Mouse (Mus musculus) embryonic facial prominence, embryonic 15.5 days (tissue): ENCODE data around the gene Fam219a. TPM values are rescaled to one million over a fixed set of nuclear protein-coding genes. Genes with fewer than 3 reads are reported as not detected.

Experiments
- ATAC-seq: fragments of 200-750 bp; cut with Nextera tagmentation; 2 replicates; pipeline ENCODE4 v1.8.0; 2017; ENCODE audit warnings: low read depth, moderate TSS enrichment; ENCODE audit not compliant: insufficient number of reproducible peaks, low FRiP score, low TSS enrichment
- H3K27ac ChIP-seq: fragments of 300-500 bp; sonication (generic); replicated peaks from 2 replicates; pipeline ENCODE4 v1.5.1; 2015; ENCODE audit warnings: mild to moderate bottlenecking, inconsistent platforms
- H3K27me3 ChIP-seq: fragments of 300-500 bp; sonication (generic); 2 replicates; pipeline ENCODE4 v1.6.1; 2015; ENCODE audit warnings: inconsistent platforms
- H3K36me3 ChIP-seq: fragments of 300-500 bp; sonication (generic); 2 replicates; pipeline ENCODE4 v1.6.1; 2015; ENCODE audit warnings: mild to moderate bottlenecking, inconsistent platforms
- H3K4me1 ChIP-seq: fragments of 300-500 bp; sonication (generic); 2 replicates; pipeline ENCODE4 v1.6.1; 2015; ENCODE audit warnings: inconsistent platforms
- H3K4me2 ChIP-seq: fragments of 300-500 bp; sonication (generic); replicated peaks from 2 replicates; pipeline ENCODE4 v1.6.1; 2015; ENCODE audit warnings: mild to moderate bottlenecking, inconsistent platforms
- H3K4me3 ChIP-seq: fragments of 300-500 bp; sonication (generic); replicated peaks from 2 replicates; pipeline ENCODE4 v1.5.1; 2015; ENCODE audit warnings: mild to moderate bottlenecking, inconsistent platforms
- H3K9ac ChIP-seq: fragments of 300-500 bp; sonication (generic); 2 replicates; pipeline ENCODE4 v1.6.1; 2015; ENCODE audit warnings: inconsistent platforms
- H3K9me3 ChIP-seq: fragments of 300-500 bp; sonication (generic); replicated peaks from 2 replicates; pipeline ENCODE4 v1.6.1; 2016; ENCODE audit warnings: inconsistent platforms
- WGBS: fragments of 180-500 bp; shearing (Covaris S2); methylation state at CpG from one replicate; pipeline ENCODE4 v1.1.7; 2015; 5-methylcytosine and 5-hydroxymethylcytosine counted together
- polyA plus RNA-seq: library from polyadenylated mRNA; unstranded; fragments of >200 nt; fragmentation: Nextera tagmentation; extraction: Ambion mirVana; gene quantifications from 2 replicates; pipeline ENCODE4 v1.2.1, GENCODE M21; 2015

The Fam219a gene
- polyA plus RNA-seq, 1 experiment from 2014 or later, result 3.2 TPM

- ATAC-seq, result no peak
- Histone ChIP-seq H3K4me1 (peaks cover 18% of the 10 kb centered on the region; the same call in 1 of the 2 replicates), H3K9me3 (no peaks in the 10 kb centered on the region), H3K36me3 (no peaks in the 10 kb centered on the region), H3K27ac (0 out of 2 replicates have a peak overlapping the region, but pooled peaks have one; percentile 24), H3K4me3 (no peak overlapping the region), H3K4me2 (no peak overlapping the region), H3K27me3 (no peaks in the 10 kb centered on the region), H3K9ac (no peak overlapping the region)
- 48% methylated on average over 7 of the region's 7 CpGs for WGBS
These were observed 99.2 kb downstream of the Fam219a start for GRCm38 (mm10) chr4:41470051-41470683.

GRCm38 (mm10) chr4:41469199-41469598 is 100.1 kb downstream of the Fam219a start:
- no peaks in the 10 kb centered on the region for H3K27me3 ChIP-seq
- H3K4me3 ChIP-seq, result no peak overlapping the region
- ATAC-seq, result no peak
- H3K9me3 ChIP-seq, result no peaks in the 10 kb centered on the region
- H3K9ac ChIP-seq, result no peak overlapping the region
- H3K4me1 ChIP-seq, result peaks cover 18% of the 10 kb centered on the region; the same call in 1 of the 2 replicates
- no peak overlapping the region for H3K27ac ChIP-seq
- WGBS, result 35% methylated on average over 10 of the region's 10 CpGs
- no peaks in the 10 kb centered on the region for H3K36me3 ChIP-seq
- H3K4me2 ChIP-seq, result no peak overlapping the region

- H3K4me3 ChIP-seq, result no peak overlapping the region
- no peaks in the 10 kb centered on the region for H3K36me3 ChIP-seq
- H3K9ac ChIP-seq, result no peak overlapping the region
- no peaks in the 10 kb centered on the region for H3K27me3 ChIP-seq
- ATAC-seq, result no peak
- 51% methylated on average over 17 of the region's 17 CpGs for WGBS
- H3K9me3 ChIP-seq, result no peaks in the 10 kb centered on the region
- H3K4me1 ChIP-seq, result peaks cover 24% of the 10 kb centered on the region
- no peak overlapping the region for H3K4me2 ChIP-seq
- no peak overlapping the region for H3K27ac ChIP-seq
These were observed 100.8 kb downstream of the Fam219a start for GRCm38 (mm10) chr4:41468396-41469080.

Other genes starting within 250 kb of the Fam219a start
- 54.0 and 54.1 TPM in 2 replicates for gene Ubap1, start 220.5 kb downstream of the Fam219a start, polyA plus RNA-seq
- 7.3 and 8.9 TPM in 2 replicates for gene Kif24, start 104.7 kb downstream of the Fam219a start, polyA plus RNA-seq
- 47.0 and 47.1 TPM in 2 replicates for gene Nudt2, start 104.4 kb downstream of the Fam219a start, polyA plus RNA-seq
- gene AI464131, start 66.5 kb downstream of the Fam219a start, polyA plus RNA-seq, result 7.6 and 7.7 TPM in 2 replicates
- gene 1110017D15Rik, start 52.2 kb downstream of the Fam219a start, polyA plus RNA-seq, result 15.1 and 31.4 TPM in 2 replicates
- 3.3 and 4.6 TPM in 2 replicates for gene Dnaic1, start 237 bp upstream of the Fam219a start, polyA plus RNA-seq
- 23.8 and 27.3 TPM in 2 replicates for gene Enho, start 70.8 kb upstream of the Fam219a start, polyA plus RNA-seq
- 16.2 and 19.0 TPM in 2 replicates for gene Cntfr, start 127.6 kb upstream of the Fam219a start, polyA plus RNA-seq
- 407 and 429 TPM in 2 replicates for gene Il11ra1, start 130.5 kb upstream of the Fam219a start, polyA plus RNA-seq
- gene Rpp25l, start 144.0 kb upstream of the Fam219a start, polyA plus RNA-seq, result 70.0 and 79.8 TPM in 2 replicates
- 139 and 146 TPM in 2 replicates for gene Dctn3, start 153.6 kb upstream of the Fam219a start, polyA plus RNA-seq
- 0.12 and 0.16 TPM in 2 replicates for gene Arid3c, start 161.6 kb upstream of the Fam219a start, polyA plus RNA-seq
- 41.4 and 45.5 TPM in 2 replicates for gene Galt, start 185.7 kb upstream of the Fam219a start, polyA plus RNA-seq
- gene Sigmar1, start 186.6 kb upstream of the Fam219a start, polyA plus RNA-seq, result 75.9 and 79.7 TPM in 2 replicates
- 36.5 and 43.8 TPM in 2 replicates for gene Ccl27a, start 204.7 kb upstream of the Fam219a start, polyA plus RNA-seq